Mouse (Mus musculus) heart, postnatal 25 days (tissue): ENCODE measurements around the gene Fgfr2. TPM values are rescaled to one million over a fixed set of nuclear protein-coding genes. Genes with fewer than 3 reads are reported as not detected.
A peak's percentile ranks its signal among the peaks of the same experiment; 100 is the strongest.

Source experiments
- DNase-seq: peaks from one replicate; pipeline ENCODE4 v3.0.0; 2022; ENCODE audit warnings: low spot score
- intact Hi-C: fragments of 180-260 bp; cut with DNase I; formaldehyde crosslinking; loops from one replicate; pipeline ENCODE4 v1.15.1; 2025
- total RNA-seq, 2 experiments: library from RNA; stranded (reverse); gene quantifications; 2 replicates each; pipeline ENCODE4 v1.2.3; 2021

The Fgfr2 gene
- total RNA-seq, 2 experiments from 2014 or later: 1.7 to 1.8 TPM

- intact Hi-C loops: no loop called here
- DNase-seq: no peak
Measured at GRCm38 (mm10) chr7:130265319-130266165, 2857.6 kb downstream of the Fgfr2 start.

- peak; percentile 14 for DNase-seq
- intact Hi-C loops: no loop called here
Measured at GRCm38 (mm10) chr7:130264616-130265318, 2858.4 kb downstream of the Fgfr2 start.

DNA sequence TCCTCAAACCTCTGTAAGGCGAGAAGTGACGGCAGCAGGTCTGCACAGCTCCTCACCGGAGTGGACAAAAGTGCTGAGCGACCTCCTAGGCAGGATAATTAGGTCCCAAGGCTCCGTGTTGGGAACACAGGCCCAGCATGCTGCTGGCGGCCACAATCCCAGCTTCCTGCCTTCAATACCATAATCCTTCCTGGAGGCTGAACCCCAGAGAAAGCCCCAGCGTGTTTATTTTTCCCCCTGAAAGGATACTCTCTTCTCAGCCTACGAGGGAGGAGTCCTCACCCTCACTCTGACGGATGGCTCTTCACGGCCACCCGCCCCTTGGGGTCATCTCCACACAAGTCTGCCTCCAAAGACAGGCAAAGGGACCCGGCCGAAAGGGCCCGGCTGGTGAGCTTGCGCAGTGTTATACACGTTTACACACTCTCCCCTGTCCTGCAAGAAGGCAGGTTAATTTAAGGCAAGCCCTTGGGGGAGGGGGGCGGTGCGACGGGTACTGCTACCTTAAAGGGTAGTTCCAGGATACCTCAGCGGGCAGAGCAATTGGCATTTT lies 2859.3 kb downstream of the Fgfr2 start:
- no peak for DNase-seq
- intact Hi-C loops: no loop called here

- no peak for DNase-seq
- intact Hi-C loops: no loop called here
Measured at GRCm38 (mm10) chr7:130263233-130263594, 2859.9 kb downstream of the Fgfr2 start.

DNA sequence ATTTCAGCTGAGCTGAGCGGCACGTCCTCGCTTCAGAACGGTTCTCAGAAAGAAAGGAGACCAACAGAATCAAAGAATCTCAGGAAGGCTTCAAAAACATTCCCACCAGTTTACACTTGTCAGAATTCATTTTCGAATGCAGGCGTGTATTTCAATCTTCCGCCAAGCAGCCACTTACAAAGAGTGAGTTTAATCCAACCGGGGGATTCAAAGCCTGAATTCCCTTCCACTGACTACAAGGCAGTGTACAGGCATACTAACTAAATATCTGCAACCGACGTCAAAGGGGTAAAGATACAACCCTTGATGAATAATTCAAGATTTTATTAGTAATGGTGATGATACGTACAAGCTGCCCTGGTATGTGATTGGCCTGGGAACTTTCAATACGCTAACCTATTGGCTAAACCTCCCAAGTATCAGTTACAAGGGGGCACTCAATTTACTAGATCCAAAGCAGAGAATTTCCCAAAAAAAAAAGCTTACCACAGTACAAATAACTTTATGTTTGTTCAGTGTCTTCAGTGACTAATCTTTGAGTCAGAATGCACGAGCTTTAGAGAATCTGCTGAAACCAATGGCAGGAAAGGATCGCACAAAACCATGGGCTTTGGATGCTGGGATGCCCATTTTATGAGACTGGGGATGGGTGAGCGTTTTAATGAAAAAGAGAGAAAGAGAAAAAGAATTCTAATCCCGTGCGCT lies 2860.5 kb downstream of the Fgfr2 start:
- intact Hi-C loops: no loop called here
- DNase-seq: no peak

DNA sequence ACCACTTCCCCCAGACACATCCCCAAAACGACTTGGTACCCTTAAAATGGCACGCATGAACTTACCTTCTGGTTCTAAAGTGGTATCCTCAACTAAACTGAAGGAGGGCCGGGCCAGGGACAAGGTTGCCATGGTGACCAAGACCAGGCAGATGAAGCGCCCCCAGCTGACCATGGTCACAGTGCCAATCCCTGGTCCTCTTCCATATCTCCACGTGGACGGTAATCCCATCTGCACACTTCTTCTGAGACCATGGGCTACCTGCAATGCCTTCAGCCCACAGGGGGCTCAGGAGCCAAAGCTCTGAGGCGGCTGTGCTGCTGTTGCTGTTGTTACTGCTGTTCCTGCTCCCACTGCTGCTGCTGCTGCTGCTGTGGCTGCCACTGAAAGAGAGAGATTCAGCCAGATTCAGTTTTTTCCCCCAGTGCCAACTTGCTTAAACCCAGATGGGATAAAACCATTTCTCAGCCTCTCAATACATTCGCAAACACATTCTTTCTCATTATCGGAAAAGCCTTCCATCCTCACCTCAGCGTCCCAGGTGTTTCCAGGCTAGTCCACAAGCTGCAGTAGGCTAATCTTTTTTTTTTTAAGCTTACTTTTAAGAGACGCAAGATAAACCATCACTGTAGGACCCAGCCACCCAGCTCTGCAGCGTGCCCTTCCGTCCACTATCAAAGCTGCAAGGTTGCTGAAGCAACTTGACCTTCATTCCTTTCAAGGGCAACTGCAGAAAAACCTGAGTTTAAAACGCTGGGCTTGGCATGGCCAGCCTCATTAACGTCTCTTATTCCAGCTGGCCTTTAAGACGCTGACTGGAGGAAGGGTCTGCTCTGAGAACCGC lies 2861.2 kb downstream of the Fgfr2 start:
- intact Hi-C loops: no loop called here
- DNase-seq: no peak

GRCm38 (mm10) chr7:130260905-130261683 lies 2862.1 kb downstream of the Fgfr2 start:
- DNase-seq: no peak
- intact Hi-C loops: no loop called here

DNA sequence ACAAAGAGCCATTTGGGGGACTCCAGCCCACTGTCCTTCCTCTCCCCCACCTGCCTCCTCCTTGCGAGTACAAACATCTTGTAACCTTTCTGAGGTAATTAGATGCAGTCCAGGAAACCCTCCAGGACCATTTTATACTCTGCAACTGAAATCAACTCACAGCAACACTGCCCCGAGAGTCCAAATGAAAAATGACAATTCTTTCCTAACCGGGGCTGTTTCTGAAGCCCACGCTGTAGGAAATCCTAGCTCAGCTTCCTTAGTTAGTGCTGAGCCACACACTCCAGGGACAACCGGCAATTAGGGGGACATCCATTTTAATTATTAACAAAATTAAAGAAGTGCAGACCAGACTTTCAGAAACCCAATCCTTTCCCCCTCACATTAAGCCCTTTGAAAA lies 2863.1 kb downstream of the Fgfr2 start:
- DNase-seq: no peak
- intact Hi-C loops: no loop called here

GRCm38 (mm10) chr7:130258704-130259295 lies 2864.3 kb downstream of the Fgfr2 start:
- DNase-seq: no peak
- intact Hi-C loops: no loop called here

GRCm38 (mm10) chr7:130257991-130258703 lies 2865.0 kb downstream of the Fgfr2 start:
- intact Hi-C loops: no loop called here

DNA sequence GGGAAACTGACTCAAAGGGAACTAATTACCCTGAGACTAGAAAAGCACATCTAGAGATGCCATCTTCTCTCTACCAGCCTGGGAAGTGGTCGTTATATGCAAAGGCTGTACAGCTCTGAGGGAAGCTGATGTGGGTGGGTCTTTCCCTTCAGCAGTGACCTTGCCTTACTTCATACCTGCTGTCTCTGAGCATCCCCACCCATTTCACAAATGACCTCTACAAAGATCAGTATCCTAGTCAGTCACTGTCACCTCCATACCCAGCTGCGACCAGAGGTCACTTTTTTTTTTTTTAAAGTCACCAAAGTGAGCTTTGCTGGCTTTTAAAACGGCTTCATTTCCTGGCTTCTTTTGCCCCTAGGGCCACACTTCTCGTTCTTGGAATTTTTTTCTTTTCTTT lies 2869.9 kb downstream of the Fgfr2 start:
- intact Hi-C loops: no loop called here
- no peak for DNase-seq

More at GRCm38 (mm10) chr7:130257991-130258703, 2865.0 kb downstream of the Fgfr2 start:
- no peak for DNase-seq

DNA sequence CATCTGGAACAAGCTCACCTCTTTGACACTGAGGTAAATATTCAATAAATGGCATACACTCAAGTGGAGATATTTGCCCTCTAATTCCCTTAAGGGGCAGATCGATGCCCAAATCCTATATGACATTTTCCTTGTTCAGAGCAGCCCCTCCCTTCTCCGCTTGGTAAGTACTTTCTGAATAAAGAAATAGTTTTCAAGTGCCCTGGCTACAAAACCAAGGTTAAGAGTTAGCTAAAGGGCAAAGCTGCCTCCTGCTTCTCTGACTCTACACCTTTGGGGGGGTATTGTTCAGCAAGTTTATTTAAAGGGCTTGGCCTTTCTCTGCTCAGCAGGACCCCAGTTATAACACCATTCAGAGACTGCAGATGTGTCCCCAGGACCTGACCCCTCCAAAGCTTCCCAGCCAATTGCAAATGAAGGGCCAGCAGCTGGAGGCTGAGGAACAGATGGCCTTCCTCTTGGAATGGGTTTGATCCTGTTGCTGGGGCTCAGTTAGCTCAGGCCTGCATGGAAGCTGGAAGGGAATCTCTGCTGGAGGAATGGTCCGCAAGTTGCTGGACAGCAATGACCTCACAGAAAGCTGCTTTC lies 2871.1 kb downstream of the Fgfr2 start:
- intact Hi-C loops: no loop called here
- DNase-seq: no peak

DNA sequence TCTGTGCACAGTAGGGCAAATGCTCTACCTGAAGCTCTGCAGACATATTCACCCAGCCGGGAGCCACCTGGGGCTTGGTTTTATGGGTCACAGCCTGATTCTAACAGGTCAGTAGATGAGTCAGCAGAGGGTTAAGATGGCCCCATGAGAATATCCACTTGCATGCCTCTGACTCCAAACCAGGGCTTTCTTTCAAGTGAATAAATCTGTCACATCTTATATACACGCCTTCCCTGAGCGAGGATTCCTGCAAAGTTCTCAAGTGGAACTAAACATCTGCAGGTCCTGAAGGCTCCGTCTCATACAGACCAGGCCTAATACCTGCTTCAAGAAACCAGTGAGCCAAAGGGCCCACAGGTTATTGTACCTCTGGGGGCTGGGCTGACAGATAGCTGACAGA lies 2872.2 kb downstream of the Fgfr2 start:
- intact Hi-C loops: no loop called here

DNA sequence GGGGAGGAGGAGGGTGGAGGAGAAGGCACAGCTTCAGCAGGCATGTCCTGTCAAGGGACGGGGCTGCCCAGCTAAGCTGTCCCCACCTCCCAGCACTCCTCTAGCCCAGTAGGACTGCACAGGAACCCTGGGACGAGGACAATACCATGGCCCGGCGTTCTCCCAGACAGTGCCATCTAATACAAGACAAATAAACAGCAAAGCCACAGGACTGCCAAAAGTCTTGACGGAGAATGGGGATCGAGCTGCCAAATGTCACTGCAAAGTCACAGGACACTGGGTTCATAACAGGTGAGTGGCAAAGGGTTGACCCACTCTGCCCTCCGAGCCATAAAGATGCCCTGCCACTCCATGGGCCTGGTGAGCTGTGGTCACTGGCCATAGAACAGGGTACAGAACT lies 2874.7 kb downstream of the Fgfr2 start:
- intact Hi-C loops: no loop called here
- DNase-seq: no peak

More for the DNA sequence above, 2872.2 kb downstream of the Fgfr2 start:
- DNase-seq: no peak

DNA sequence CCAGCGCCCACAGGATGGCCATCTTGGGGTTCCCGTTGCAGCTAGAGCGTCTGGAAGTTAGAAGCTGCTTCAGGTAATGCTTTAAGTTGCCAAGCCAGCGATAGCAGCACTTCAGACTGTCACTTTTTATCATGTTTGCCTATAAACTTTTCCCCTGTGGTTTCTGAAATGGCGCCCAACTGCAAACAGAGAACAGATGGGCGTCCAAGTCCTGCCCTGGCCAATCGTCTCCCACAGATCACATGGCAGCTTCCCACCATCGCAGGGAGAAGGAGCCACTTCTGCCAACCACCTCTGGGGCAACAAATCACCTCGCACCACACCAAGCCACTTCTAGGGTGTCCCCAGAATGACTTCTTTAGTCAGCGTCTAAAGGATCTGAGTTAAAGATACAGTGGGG lies 2875.3 kb downstream of the Fgfr2 start:
- DNase-seq: no peak
- intact Hi-C loops: no loop called here

DNA sequence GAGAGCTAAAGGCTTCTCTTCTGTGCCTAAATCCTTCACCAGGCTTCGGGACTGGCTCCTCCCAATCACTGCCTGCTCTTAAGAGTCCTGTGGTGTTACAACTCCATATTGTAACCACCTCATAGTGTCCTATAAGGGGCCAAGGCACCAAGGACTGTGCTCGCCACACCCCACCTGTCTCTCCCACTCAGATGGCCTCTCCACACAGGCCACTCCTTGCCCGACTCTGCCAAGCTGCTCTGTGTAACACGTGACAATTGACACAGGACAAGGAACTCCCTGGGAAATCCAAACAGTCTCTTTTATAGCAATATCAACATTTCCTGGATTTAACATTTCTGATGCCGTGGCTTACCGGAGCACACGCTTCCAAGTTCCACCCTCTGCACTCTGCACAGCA lies 2876.7 kb downstream of the Fgfr2 start:
- no peak for DNase-seq
- intact Hi-C loops: no loop called here

DNA sequence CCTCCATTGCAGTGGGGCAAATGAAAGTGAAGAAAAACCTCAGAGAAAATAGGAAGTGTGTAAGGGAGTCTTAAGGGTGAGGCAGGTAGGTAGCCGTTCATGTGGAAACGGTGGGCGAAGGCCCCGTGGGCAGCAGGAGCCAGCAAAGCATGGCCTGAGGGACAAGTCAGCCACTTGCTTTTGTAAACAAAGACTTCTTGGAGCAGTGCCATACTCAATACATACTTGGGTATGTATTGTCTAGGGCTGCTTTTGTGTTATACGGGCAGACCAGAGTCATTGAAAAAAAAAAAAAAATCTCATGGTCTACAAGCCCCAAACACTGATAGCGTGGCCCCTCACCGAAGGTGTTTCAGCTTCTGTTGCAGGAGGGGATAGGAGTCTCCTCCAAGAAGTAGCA lies 2878.6 kb downstream of the Fgfr2 start:
- no peak for DNase-seq
- intact Hi-C loops: no loop called here

GRCm38 (mm10) chr7:130243811-130244210 lies 2879.3 kb downstream of the Fgfr2 start:
- intact Hi-C loops: no loop called here
- DNase-seq: no peak
